Mouse (Mus musculus) left cerebral cortex, adult 11 months (tissue): ENCODE measurements around the gene Csf3.
"Not testable (repeated sequence)": the region's sequence is repeated elsewhere in the genome, so short reads cannot be mapped to it uniquely, and the experiment has no call there.

Experiments used
- DNase-seq: peaks from one replicate; pipeline ENCODE4 v3.0.0; 2022; ENCODE audit warnings: low spot score

Csf3 gene

GRCm38 (mm10) chr11:98696454-98697216 lies 4.4 kb upstream of the Csf3 start:
- DNase-seq, result no peak

DNA sequence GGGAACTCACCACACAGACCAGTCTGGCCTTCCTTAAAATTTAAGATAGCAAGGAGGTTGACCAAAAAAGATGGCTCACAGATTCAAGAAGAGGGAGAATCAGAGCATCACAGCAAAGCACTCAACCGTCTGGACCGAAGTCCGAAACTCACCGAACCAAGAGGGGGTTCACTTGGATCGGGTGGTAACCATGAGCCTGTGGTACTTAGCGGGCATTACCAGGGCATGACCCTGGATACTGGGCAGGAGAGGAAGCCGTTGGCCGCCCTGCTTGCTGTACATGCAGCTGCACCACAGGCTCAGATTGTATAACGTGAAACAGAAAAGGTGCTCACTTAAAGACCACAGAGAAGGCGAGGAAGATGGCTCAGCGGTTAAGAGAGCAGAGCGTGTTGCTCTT lies 3.8 kb upstream of the Csf3 start:
- no peak for DNase-seq

- DNase-seq, result no peak
Observed at GRCm38 (mm10) chr11:98698849-98699640, 2.0 kb upstream of the Csf3 start.

DNA sequence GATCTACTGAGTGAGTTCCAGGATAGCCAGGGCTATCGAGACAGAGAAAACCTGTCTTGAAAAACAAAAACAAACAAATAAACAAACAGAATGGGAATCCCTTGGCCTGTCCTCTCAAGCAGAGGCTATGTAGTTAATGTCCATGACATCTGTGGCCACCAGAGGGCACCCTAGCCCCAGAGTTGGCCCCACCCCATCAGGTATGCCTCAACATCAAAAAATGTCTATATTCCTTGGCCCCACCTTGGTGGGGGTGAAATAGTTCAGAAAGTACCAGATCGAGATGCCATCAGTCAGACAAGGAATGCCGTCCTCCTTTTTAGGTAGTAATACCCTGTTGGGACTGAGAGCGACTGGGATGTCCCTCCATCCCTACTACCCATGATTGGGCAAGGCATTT lies 1.2 kb upstream of the Csf3 start:
- DNase-seq, result peak; percentile 63

DNA sequence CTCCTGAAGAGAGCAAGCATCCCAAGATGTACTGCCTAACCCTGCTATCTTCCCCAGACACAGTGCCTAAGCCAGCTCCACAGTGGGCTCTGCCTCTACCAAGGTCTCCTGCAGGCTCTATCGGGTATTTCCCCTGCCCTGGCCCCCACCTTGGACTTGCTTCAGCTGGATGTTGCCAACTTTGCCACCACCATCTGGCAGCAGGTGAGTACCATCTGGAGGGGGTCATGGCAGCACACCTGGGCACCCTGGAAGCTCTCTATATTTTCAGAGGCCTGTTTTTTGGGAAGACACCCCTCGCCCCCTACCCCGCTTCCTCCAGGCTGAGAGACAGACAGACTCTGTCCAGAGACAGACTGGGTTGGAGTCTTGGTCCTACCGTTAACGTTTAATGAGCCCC lies 1.3 kb downstream of the Csf3 start:
- DNase-seq, result no peak

GRCm38 (mm10) chr11:98705021-98705420 lies 4.0 kb downstream of the Csf3 start:
- no peak for DNase-seq

GRCm38 (mm10) chr11:98707401-98708281 lies 6.6 kb downstream of the Csf3 start:
- no peak for DNase-seq

DNA sequence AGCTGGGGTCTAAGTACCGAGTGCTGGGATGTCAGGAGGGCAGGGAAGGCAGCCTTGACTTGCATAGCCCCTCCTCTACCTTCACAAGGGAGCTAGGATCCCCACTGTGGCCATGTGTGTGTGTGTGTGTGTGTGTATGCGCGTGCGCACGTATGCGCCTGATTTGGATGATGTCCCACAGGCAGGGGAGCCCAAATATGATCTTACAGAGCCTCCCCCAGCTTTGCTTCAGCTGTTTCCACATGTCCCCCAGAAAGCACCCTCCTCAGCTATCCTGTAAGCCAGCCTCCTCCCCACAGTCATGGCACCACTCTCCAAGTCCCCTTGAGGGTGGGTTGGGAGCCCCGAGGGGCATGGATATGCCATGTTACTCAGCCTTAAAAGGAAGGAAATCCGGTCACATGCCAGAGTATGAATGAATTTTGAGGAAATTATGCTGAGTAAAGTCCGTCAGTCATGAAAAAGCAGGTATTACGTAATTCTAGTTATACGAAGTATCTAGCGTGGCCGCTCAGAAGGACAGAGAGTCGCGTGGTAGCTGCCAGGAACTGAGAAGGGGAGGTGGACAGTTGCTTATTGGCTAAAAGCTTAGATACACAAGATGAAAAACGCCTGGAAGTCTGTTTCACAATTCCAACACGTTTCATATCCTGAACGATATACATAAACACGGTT lies 7.4 kb downstream of the Csf3 start:
- no peak for DNase-seq

DNA sequence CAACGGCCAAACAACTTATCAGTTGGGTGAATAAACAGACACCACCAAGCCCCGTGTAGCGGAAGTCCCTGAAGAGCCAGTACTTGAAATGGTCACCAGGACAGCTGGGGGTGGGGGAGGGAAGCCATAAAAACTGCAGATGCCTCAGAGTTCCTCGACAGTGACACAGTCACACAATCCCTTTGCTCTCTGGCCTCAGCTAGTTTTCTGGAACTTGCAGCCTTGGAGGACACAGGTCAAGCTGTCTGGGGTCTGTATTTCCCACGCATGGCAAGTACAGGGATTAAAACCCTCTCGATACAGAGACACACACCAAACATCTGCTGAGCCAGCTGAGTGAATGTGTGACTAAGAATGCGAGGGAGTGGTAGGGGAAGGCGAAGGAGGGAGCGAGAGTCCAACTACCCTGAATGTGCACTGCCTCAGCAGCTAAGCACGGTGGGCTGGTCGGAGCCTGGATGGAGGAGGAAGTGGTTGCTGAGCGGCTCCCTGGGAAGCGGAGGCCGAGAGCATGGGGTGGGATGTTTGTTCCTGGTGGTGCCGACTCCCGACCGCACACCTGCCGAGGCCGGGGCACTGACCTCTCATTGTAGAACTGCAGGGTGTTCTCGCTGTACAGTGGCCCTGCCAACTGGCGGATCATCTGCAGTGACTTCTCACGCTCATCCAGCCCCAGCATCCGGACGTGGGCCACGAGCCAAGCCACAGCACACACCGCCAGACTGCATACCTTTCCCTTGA lies 8.1 kb downstream of the Csf3 start:
- no peak for DNase-seq

DNA sequence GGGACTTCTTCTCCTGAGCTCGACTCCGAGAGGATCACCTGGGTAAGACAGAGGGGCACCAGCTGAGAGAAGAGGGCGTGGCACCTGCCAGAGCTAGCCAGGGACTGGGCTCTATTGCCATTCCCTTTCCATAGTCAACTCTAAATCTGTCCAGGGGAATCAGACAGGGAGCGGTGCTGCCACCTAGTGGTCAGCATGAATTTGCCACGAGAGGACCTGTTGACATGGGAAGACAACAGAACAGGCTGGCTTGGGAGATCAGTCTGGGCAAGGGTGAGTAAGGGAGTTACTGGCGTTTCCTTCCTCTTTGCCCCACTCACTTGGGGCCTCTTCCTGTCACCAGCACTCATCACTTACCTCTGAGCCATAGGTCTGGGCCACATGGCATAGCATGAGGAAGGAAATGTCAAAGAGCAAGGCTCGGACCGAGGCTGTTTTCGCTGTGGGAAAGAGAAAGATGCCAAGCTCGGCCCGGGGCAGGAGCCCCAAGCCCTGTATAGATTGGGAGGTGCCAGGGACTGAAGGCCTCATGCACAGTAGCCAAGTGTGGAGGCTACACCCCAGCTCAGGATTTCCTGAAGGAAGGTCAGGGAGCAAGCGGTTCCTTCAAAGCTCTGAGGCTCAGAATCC lies 9.5 kb downstream of the Csf3 start:
- peak; percentile 47 for DNase-seq

DNA sequence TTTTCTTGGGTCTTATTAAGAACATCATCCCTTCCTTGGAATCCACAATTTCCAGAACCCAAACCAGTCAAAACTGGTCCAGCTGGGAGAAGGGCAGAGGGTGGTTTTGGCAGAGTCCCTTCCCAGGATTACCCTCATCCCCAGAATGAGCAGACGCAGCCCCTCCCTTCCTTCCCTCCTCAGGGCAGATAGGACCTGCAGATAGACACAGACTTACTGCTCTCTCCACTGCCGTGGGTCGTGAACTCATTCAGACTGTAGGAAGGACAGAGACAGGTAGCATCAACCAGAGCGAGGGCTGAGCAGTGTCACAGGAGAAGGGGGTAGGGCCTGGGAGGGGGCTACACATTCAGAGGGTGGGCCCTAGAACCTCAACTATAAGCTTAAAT lies 10.0 kb downstream of the Csf3 start:
- no peak for DNase-seq

DNA sequence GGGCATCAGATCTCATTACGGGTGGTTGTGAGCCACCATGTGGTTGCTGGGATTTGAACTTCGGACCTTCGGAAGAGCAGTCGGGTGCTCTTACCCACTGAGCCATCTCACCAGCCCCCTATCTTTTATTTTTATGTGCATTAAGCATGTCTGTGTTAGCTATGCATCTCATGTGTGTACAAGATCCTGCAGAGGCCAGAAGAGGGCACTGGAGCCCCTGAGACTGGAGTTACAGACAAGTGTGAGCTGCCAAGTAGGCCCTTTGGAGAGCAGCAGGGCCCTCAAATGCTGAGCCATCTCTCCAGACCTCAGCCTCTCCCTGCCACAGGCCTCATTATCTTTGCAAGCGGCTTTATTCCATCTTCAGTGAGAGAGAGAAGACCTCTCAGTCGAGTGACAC lies 10.9 kb downstream of the Csf3 start:
- not testable (repeated sequence) for DNase-seq

- DNase-seq, result no peak
Observed at GRCm38 (mm10) chr11:98713703-98714102, 12.6 kb downstream of the Csf3 start.

- no peak for DNase-seq
Observed at GRCm38 (mm10) chr11:98715946-98716345, 14.9 kb downstream of the Csf3 start.

DNA sequence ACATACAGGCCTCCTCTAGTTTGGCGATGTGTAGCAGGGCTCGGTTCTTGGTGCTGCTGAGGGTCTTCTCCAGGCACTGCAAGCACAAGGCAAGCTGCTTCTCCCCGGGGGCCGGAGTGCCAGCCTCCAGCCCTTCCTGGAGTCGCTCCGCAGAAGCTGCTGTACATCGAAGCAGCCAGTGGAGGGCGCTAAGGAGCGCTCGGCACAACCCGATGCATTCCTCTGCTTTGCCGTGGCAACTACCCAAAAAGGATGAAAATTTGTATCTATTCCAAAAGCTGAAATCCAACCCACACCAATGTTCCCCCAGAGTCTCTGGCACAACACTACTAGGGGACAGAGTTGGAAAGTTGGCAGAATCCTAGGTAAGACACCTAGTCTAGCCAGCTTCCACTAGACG lies 16.8 kb downstream of the Csf3 start:
- DNase-seq, result peak; percentile 71

- DNase-seq, result no peak
Observed at GRCm38 (mm10) chr11:98720756-98721155, 19.7 kb downstream of the Csf3 start.

DNA sequence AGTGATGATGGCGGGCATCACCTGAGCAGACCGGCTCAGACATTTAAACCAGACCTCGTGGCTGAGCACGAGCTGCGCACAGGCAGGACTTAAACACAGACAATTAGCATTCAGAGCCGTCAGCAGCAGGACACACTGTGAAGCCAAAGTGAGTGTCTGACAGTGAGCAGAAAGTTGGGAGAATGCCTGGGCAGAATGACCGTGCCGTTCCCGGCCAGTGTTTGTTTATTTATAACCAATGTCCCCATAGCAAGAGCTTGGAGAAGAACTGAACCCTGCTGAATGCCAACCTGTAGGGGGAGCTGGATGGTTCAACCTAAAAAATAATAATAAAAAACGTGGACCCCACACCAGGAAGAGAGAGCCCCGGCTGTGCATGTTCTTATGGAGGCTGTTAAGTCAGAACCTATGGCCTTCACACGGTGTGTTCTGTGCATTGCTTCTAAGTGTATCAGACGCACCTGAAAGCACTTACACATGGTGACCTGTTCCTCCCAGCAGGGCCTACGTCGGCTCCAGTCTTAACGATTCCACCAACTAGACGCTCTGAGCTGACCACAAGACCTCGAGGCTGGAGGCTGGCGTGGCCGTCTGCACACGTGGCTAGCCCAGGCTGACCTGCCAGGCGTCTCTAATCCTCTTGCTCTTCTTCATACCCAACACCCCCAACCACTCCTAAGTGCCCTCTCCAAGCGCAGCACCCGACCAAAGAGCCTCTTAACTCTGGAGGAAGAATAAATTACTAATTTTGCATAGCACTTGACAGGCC lies 20.6 kb downstream of the Csf3 start:
- no peak for DNase-seq

- DNase-seq, result no peak
Observed at GRCm38 (mm10) chr11:98723098-98723497, 22.0 kb downstream of the Csf3 start.

GRCm38 (mm10) chr11:98725926-98726506 lies 25.0 kb downstream of the Csf3 start:
- DNase-seq, result no peak
